18 mouse cellular contexts compared by ENCODE assay signal in the genomic region with DNA sequence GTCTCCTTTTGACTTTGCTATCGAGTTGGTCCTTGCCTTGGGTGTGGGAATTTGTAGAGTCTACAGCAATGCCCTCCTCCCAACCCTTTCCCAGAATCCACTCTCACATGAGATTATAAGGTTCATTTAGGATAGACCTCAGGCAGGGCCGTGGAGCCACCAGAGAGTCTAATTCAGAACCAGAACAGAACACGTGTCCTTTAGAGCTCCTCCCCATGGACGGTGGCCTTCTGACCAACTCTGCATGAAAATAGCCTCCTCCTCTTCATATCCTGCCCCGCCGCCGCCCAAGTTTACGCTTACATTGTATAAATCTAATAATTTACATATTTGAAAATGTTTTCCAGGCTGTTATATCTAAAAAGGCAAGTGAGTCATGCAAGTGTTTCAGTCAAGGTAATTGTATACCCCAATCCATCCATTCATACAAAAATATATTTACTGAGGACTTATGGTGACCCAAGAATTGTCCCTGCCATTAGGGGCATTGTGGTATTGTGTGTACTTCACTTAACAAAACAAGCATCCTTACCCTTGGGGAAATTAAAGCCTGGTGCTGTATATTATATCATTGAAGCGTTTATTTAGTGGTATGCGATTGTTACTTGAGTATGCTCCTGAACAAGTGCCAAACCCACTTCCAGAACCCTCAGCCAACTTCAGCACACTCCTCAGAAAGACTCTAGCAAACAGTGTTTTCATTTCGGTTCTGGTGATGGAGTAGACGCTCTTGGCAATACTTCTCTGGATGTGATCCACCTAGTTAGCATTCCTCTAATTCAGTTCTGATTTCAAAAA. TPM values are rescaled to one million over a fixed set of nuclear protein-coding genes. Genes with fewer than 3 reads are reported as not detected.
DNase-seq lines count a peak whose midpoint lies in the region.
"Had no signal": no experiment of that assay in that cellular context is flagged by ENCODE, and none has a peak within 500 bp of the region (broad histone marks: within the 10 kb centered on the region; RNA-seq: fewer than 3 reads in every experiment).

No protein-coding gene starts in this region.

- DNase-seq in lung, adult 18-20 months, result peak; percentile 12 to 36
- DNase-seq in lung, postnatal 4 days, result no peak
- DNase-seq in adipocyte (ENCODE audit: low spot score), result peak; percentile 22
- DNase-seq in fibroblast of lung, adult 2 months (ENCODE audit: low read depth), result peak; percentile 52
- DNase-seq in ovary, postnatal 10 days (ENCODE audit: low spot score), result no peak
- DNase-seq in layer of hippocampus, postnatal 25 days (ENCODE audit: extremely low spot score in 1 of 2, low spot score in 1 of 2), result no peak
- DNase-seq in urinary bladder, postnatal 4 days (ENCODE audit: low spot score in 2 of 2), result no peak
- DNase-seq: adrenal gland, postnatal 36 days; cerebellum, adult 9-11 months; kidney, adult 11 months; kidney, postnatal 14 days; right cerebral cortex, adult 18-20 months; thymus, adult 18-20 months had no signal

RNA-seq across cellular contexts. Expression of gene Dmp1, which starts 1.1 kb away (rescaled TPM):
- total RNA-seq in layer of hippocampus, postnatal 25 days (2021), result 1 to 10 TPM; 2.9 to 3.2 TPM
- total RNA-seq: adrenal gland, postnatal 36 days; ES-E14 had no signal

RNA-seq across cellular contexts. Expression of gene Dspp, which starts 30.8 kb away (rescaled TPM):
- total RNA-seq in layer of hippocampus, postnatal 25 days (2021), result under 1 TPM; 0.07 TPM
- total RNA-seq: adrenal gland, postnatal 36 days; ES-E14; gastrocnemius, adult 18-20 months; gastrocnemius, postnatal 4 days; layer of hippocampus, adult 2 months; left cerebral cortex, postnatal 25 days had no signal

Comparison
In these comparisons a context has a peak if more than half of its experiments do, and no peak if none do; other contexts are left out.
1. DNase-seq: peak in lung, adult 18-20 months (2 of 2), adipocyte (single experiment) and fibroblast of lung, adult 2 months (single experiment); none in lung, postnatal 4 days (0 of 2), ovary, postnatal 10 days (single experiment), layer of hippocampus, postnatal 25 days (0 of 2) and urinary bladder, postnatal 4 days (0 of 2).